Mouse (Mus musculus) left cerebral cortex, adult 18-20 months (tissue): ENCODE measurements at regions not wholly inside any gene's neighbourhood (a gene's known extent, or its start where the extent isn't known, plus 50 kb on each side); places are given as distances from the start of the nearest gene placed in this dataset.

Experiments used
- DNase-seq, 2 experiments: peaks; one replicate each; pipeline ENCODE4 v3.0.0; 2021 to 2022; ENCODE audit warnings: low spot score in 2 of 2, mixed read lengths in 1 of 2

- no peak for DNase-seq
These were observed 217.8 kb downstream of the Ahr start for GRCm38 (mm10) chr12:35317046-35317445.

GRCm38 (mm10) chr12:35314035-35314434, 220.8 kb downstream of the Ahr start:
- DNase-seq, result no peak

GRCm38 (mm10) chr12:35313191-35313925, 221.5 kb downstream of the Ahr start:
- DNase-seq, result no peak

- no peak for DNase-seq
These were observed 226.3 kb downstream of the Ahr start for GRCm38 (mm10) chr12:35308537-35308936.

GRCm38 (mm10) chr12:35303764-35304717, 230.8 kb downstream of the Ahr start:
- DNase-seq, result no peak

GRCm38 (mm10) chr12:35303188-35303587, 231.7 kb downstream of the Ahr start:
- DNase-seq, result no peak

- no peak for DNase-seq
These were observed 240.2 kb downstream of the Ahr start for GRCm38 (mm10) chr12:35294668-35295067.

- DNase-seq, result no peak
These were observed 241.3 kb downstream of the Ahr start for GRCm38 (mm10) chr12:35293566-35293965.

GRCm38 (mm10) chr12:35291941-35292341, 242.9 kb downstream of the Ahr start:
- no peak for DNase-seq

- no peak for DNase-seq
These were observed 241.0 kb downstream of the Snx13 start for GRCm38 (mm10) chr12:35287974-35288373.

GRCm38 (mm10) chr12:35287570-35287969, 240.6 kb downstream of the Snx13 start:
- no peak for DNase-seq

GRCm38 (mm10) chr12:35286974-35287553, 240.1 kb downstream of the Snx13 start:
- no peak for DNase-seq

GRCm38 (mm10) chr12:35284345-35284744, 237.4 kb downstream of the Snx13 start:
- DNase-seq, result no peak

GRCm38 (mm10) chr12:35283925-35284324, 236.9 kb downstream of the Snx13 start:
- DNase-seq, result no peak

GRCm38 (mm10) chr12:35283407-35283806, 236.4 kb downstream of the Snx13 start:
- no peak for DNase-seq

- no peak for DNase-seq
These were observed 222.5 kb downstream of the Snx13 start for GRCm38 (mm10) chr12:35269465-35269864.

- no peak for DNase-seq
These were observed 221.0 kb downstream of the Snx13 start for GRCm38 (mm10) chr12:35268006-35268405.

GRCm38 (mm10) chr12:35267023-35267654, 220.2 kb downstream of the Snx13 start:
- DNase-seq, result no peak

- DNase-seq, result no peak
These were observed 212.8 kb downstream of the Snx13 start for GRCm38 (mm10) chr12:35259781-35260180.

GRCm38 (mm10) chr12:35255723-35256401, 208.9 kb downstream of the Snx13 start:
- no peak for DNase-seq

- no peak for DNase-seq
These were observed 201.5 kb downstream of the Snx13 start for GRCm38 (mm10) chr12:35248476-35248875.
